Mouse (Mus musculus): Measurements from ENCODE around the gene Adamts3.

DNA sequence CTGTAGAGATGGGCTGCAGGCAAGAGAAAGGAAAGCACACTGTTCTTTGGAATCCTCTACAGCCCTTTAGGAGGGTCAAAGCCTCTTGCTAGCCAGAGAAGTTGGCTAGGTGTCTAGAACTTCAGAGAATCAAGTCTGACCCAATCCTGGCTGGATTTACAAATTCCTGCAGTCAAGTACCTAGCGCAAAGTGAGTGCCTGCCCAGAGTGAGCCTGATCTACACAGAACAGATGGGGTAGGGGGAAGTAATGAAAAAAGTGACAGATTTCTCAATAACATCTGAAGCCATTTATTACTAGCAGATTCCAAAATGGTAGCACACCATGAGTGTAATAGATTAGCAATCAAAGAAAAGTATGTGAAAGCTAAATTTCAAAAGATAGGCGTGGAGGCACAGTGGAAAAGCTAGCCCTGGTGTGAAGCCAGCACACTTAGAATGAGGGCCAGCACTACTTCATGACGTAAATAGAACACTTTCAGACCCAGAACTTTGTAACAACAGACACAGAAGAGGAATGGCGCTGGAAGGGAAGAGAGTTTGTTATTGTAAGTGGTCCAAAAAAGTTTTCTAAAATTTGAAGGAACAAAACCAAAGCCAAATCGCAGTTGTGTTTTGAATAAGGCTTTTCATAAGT, 82.8 kb downstream of the Adamts3 start:
- TF ChIP-seq ZC3H11A (IDR thresholded peaks at IDR 0.05; ENCODE audit: borderline replicate concordance, low read depth, low read length) (no peak), MAFK (IDR thresholded peaks at IDR 0.05; ENCODE audit: insufficient read depth, low read depth, low read length) (no peak), ZNF384 (IDR thresholded peaks at IDR 0.05; ENCODE audit: low read depth, low read length) (no peak), HCFC1 (IDR thresholded peaks at IDR 0.05; ENCODE audit: borderline replicate concordance, insufficient read depth, low read length) (no peak)

All from ES-E14 (cell line).